Mouse (Mus musculus): ENCODE data around the gene Mdm4.

DNA sequence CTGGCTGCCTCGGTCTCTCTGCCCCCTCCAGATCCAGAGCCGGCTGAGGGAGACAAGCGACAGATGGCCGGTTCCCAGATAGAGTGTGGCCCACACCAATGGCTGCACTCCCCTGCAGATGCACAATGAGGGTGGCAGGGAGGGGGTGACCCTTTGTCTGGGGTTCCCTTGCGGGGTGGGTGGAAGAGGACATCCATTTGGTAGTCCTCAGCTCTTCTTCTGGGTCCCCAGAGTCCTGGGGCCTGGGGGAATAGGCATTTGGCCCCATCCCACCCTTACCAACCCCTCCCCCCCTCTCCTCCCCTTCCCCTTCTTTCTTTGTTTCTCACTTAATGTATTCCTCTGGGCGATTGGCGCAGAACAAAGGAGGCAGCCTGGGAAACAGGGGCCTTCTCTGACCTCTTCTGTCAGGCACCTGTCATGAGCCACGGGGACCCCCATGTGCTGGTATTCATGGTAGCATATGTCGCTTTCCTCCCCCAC, 49.8 kb upstream of the Mdm4 start:
- TF ChIP-seq CTCF (IDR thresholded peaks at IDR 0.05; ENCODE audit: borderline replicate concordance, control insufficient read depth, extremely low read depth, insufficient read depth, low read length, poor library complexity), result no peak
- TF ChIP-seq POLR2A (IDR thresholded peaks at IDR 0.05; ENCODE audit: control insufficient read depth, extremely low read depth, insufficient read depth, low read length, poor library complexity), result no peak

All from thymus, adult 2 months (tissue).